Mouse (Mus musculus) embryonic facial prominence, embryonic 11.5 days (tissue): ENCODE results near the gene Wnt4. TPM values are rescaled to one million over a fixed set of nuclear protein-coding genes. Genes with fewer than 3 reads are reported as not detected.

Source experiments
- ATAC-seq: fragments of 200-750 bp; cut with Nextera tagmentation; replicated peaks from 2 replicates; pipeline ENCODE4 v1.8.0; 2017; ENCODE audit warnings: low read depth; ENCODE audit not compliant: insufficient number of reproducible peaks, low FRiP score, low TSS enrichment
- DNase-seq: peaks from one replicate; pipeline ENCODE4 v3.0.0-alpha.2; 2015; ENCODE audit warnings: low spot score
- H3K27ac ChIP-seq: fragments of 300-500 bp; sonication (generic); replicated peaks from 2 replicates; pipeline ENCODE4 v1.5.1; 2014; ENCODE audit warnings: mild to moderate bottlenecking, low read depth, low read length, control low read depth
- H3K27me3 ChIP-seq: fragments of 300-500 bp; sonication (generic); 2 replicates; pipeline ENCODE4 v1.6.1; 2014; ENCODE audit warnings: mild to moderate bottlenecking, low read length, moderate library complexity, mixed read lengths; ENCODE audit not compliant: control insufficient read depth, insufficient read depth
- H3K36me3 ChIP-seq: fragments of 300-500 bp; sonication (generic); replicated peaks from 2 replicates; pipeline ENCODE4 v1.6.1; 2014; ENCODE audit warnings: low read depth, mild to moderate bottlenecking, low read length, moderate library complexity, mixed read lengths; ENCODE audit not compliant: control insufficient read depth, insufficient read depth
- H3K4me1 ChIP-seq: fragments of 300-500 bp; sonication (generic); 2 replicates; pipeline ENCODE4 v1.6.1; 2014; ENCODE audit warnings: low read length, mixed read lengths; ENCODE audit not compliant: control insufficient read depth, insufficient read depth
- H3K4me2 ChIP-seq: fragments of 300-500 bp; sonication (generic); 2 replicates; pipeline ENCODE4 v1.6.1; 2014; ENCODE audit warnings: low read depth, mild to moderate bottlenecking, control low read depth, low read length, moderate library complexity
- H3K4me3 ChIP-seq: fragments of 300-500 bp; sonication (generic); 2 replicates; pipeline ENCODE4 v1.5.1; 2014; ENCODE audit warnings: low read depth, low read length, control low read depth
- H3K9ac ChIP-seq: fragments of 300-500 bp; sonication (generic); replicated peaks from 2 replicates; pipeline ENCODE4 v1.6.1; 2014; ENCODE audit warnings: mild to moderate bottlenecking, control low read depth, low read length
- H3K9me3 ChIP-seq: fragments of 300-500 bp; sonication (generic); replicated peaks from 2 replicates; pipeline ENCODE4 v1.6.1; 2016; ENCODE audit warnings: mild to moderate bottlenecking, low read length, inconsistent platforms, mixed read lengths; ENCODE audit not compliant: control insufficient read depth
- WGBS: fragments of 180-500 bp; shearing (Covaris S2); extraction: QIAGEN DNeasy Blood & Tissue Kit; methylation state at CpG from one replicate; pipeline ENCODE4 v1.1.7; 2014; 5-methylcytosine and 5-hydroxymethylcytosine counted together
- polyA plus RNA-seq: library from polyadenylated mRNA; unstranded; fragments of >200 nt; fragmentation: Nextera tagmentation; extraction: Ambion mirVana; gene quantifications from 2 replicates; pipeline ENCODE4 v1.2.1, GENCODE M21; 2014

Gene Wnt4
- polyA plus RNA-seq = 3.3 and 4.3 TPM in 2 replicates

GRCm38 (mm10) chr4:137277166-137277513, at the start of gene Wnt4:
TSS of gene Wnt4 (plus strand) at chr4:137277489.
- Histone ChIP-seq H3K4me3 (peak within 1 kb of the TSS; percentile 53), H3K4me1 (peaks cover 3% of the 10 kb centered on the region), H3K9me3 (no peaks in the 10 kb centered on the region), H3K4me2 (peak within 1 kb of the TSS; percentile 96), H3K36me3 (no peaks in the 10 kb centered on the region), H3K27me3 (peaks cover 62% of the 10 kb centered on the region), H3K27ac (peak within 1 kb of the TSS; percentile 28; the same call in 1 of the 2 replicates), H3K9ac (peak within 1 kb of the TSS; percentile 48)
- WGBS = 0% methylated on average over 14 of the region's 45 CpGs
- peak; percentile 51; the same call in 1 of the 2 replicates for ATAC-seq
- peak; percentile 66 for DNase-seq

- no peaks in the 10 kb centered on the region for H3K9me3 ChIP-seq
- no peak overlapping the region for H3K4me2 ChIP-seq
- WGBS = 91% methylated on average over 15 of the region's 15 CpGs
- ATAC-seq (no peak), DNase-seq (no peak)
- no peak overlapping the region for H3K27ac ChIP-seq
- H3K4me3 ChIP-seq = no peak overlapping the region
- H3K9ac ChIP-seq = no peak overlapping the region
- no peaks in the 10 kb centered on the region for H3K4me1 ChIP-seq
- H3K36me3 ChIP-seq = no peaks in the 10 kb centered on the region
- no peaks in the 10 kb centered on the region for H3K27me3 ChIP-seq
Measured at GRCm38 (mm10) chr4:137228566-137229115, 48.6 kb upstream of the Wnt4 start.

GRCm38 (mm10) chr4:137231494-137232470, 45.5 kb upstream of the Wnt4 start:
- no peak overlapping the region for H3K9ac ChIP-seq
- no peak overlapping the region for H3K27ac ChIP-seq
- no peaks in the 10 kb centered on the region for H3K27me3 ChIP-seq
- ATAC-seq = no peak
- no peaks in the 10 kb centered on the region for H3K9me3 ChIP-seq
- H3K36me3 ChIP-seq = no peaks in the 10 kb centered on the region
- no peak for DNase-seq
- WGBS = 75% methylated on average over 16 of the region's 16 CpGs
- H3K4me1 ChIP-seq = no peaks in the 10 kb centered on the region
- H3K4me2 ChIP-seq = no peak overlapping the region
- H3K4me3 ChIP-seq = no peak overlapping the region

- ATAC-seq (no peak), DNase-seq (no peak)
- Histone ChIP-seq H3K9ac (no peak overlapping the region), H3K4me2 (no peak overlapping the region), H3K4me1 (no peaks in the 10 kb centered on the region), H3K9me3 (no peaks in the 10 kb centered on the region), H3K4me3 (no peak overlapping the region), H3K27me3 (no peaks in the 10 kb centered on the region), H3K36me3 (no peaks in the 10 kb centered on the region), H3K27ac (no peak overlapping the region)
- 67% methylated on average over 5 of the region's 5 CpGs for WGBS
Measured at GRCm38 (mm10) chr4:137233632-137234031, 43.7 kb upstream of the Wnt4 start.

GRCm38 (mm10) chr4:137234444-137234843, 42.8 kb upstream of the Wnt4 start:
- no peak overlapping the region for H3K4me2 ChIP-seq
- no peak overlapping the region for H3K9ac ChIP-seq
- H3K4me1 ChIP-seq = no peaks in the 10 kb centered on the region
- 93% methylated on average over 2 of the region's 2 CpGs for WGBS
- H3K36me3 ChIP-seq = no peaks in the 10 kb centered on the region
- H3K27me3 ChIP-seq = no peaks in the 10 kb centered on the region
- H3K27ac ChIP-seq = no peak overlapping the region
- no peaks in the 10 kb centered on the region for H3K9me3 ChIP-seq
- DNase-seq (peak; percentile 6), ATAC-seq (no peak)
- H3K4me3 ChIP-seq = no peak overlapping the region

GRCm38 (mm10) chr4:137235368-137235767, 41.9 kb upstream of the Wnt4 start:
- no peaks in the 10 kb centered on the region for H3K27me3 ChIP-seq
- no peak overlapping the region for H3K27ac ChIP-seq
- H3K36me3 ChIP-seq = no peaks in the 10 kb centered on the region
- H3K4me3 ChIP-seq = no peak overlapping the region
- no peaks in the 10 kb centered on the region for H3K9me3 ChIP-seq
- ATAC-seq (no peak), DNase-seq (no peak)
- H3K9ac ChIP-seq = no peak overlapping the region
- no peaks in the 10 kb centered on the region for H3K4me1 ChIP-seq
- H3K4me2 ChIP-seq = no peak overlapping the region
- 80% methylated on average over 9 of the region's 9 CpGs for WGBS

GRCm38 (mm10) chr4:137244883-137245282, 32.4 kb upstream of the Wnt4 start:
- ATAC-seq = no peak
- Histone ChIP-seq H3K27ac (no peak overlapping the region), H3K27me3 (no peaks in the 10 kb centered on the region), H3K36me3 (no peaks in the 10 kb centered on the region), H3K4me1 (no peaks in the 10 kb centered on the region), H3K4me3 (no peak overlapping the region), H3K9me3 (no peaks in the 10 kb centered on the region), H3K9ac (no peak overlapping the region), H3K4me2 (no peak overlapping the region)
- peak; percentile 19 for DNase-seq
- WGBS = 74% methylated on average over 9 of the region's 9 CpGs

- DNase-seq = no peak
- H3K9me3 ChIP-seq = no peaks in the 10 kb centered on the region
- no peaks in the 10 kb centered on the region for H3K4me1 ChIP-seq
- 62% methylated on average over 5 of the region's 5 CpGs for WGBS
- no peak overlapping the region for H3K9ac ChIP-seq
- H3K4me2 ChIP-seq = no peak overlapping the region
- ATAC-seq = no peak
- no peak overlapping the region for H3K4me3 ChIP-seq
- no peak overlapping the region for H3K27ac ChIP-seq
- no peaks in the 10 kb centered on the region for H3K27me3 ChIP-seq
- no peaks in the 10 kb centered on the region for H3K36me3 ChIP-seq
Measured at GRCm38 (mm10) chr4:137250333-137250732, 27.0 kb upstream of the Wnt4 start.
